Mouse (Mus musculus): Measurements from ENCODE around the gene Prkn. TPM values are rescaled to one million over a fixed set of nuclear protein-coding genes. Genes with fewer than 3 reads are reported as not detected.
A peak's percentile ranks its signal among the peaks of the same experiment; 100 is the strongest.

Gene Prkn
- total RNA-seq, 2 experiments from 2014 or later: 15.1 to 16.9 TPM

DNA sequence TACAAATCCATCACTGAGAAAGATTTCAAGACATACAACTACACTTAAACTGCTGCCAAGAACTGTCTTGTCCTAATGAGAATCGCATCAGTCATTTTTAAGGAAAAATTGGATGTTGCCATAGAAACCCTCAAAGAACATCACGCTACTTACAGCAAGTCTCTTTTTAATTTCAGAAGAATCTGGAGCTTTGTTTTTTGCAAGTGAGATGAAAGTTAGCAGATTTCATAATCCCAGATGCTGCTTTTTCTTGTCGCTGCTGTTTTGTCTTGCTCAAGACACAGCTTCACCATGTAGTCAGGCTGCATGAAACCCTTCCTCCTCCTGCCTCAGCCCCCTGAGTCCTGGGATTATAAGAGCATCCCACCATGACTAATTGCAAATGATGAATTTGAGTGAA is 373.5 kb downstream of the Prkn start:
- intact Hi-C loops (cut with DNase I): no loop called here
- peak in 1 of 2 experiments; percentile 34 for DNase-seq (ENCODE audit: extremely low spot score in 1 of 2, low spot score in 2 of 2)

- intact Hi-C loops (cut with DNase I): no loop called here
- no peak for DNase-seq (ENCODE audit: extremely low spot score in 1 of 2, low spot score in 2 of 2)
These were observed 388.8 kb downstream of the Prkn start for GRCm38 (mm10) chr17:11229011-11229410.

DNA sequence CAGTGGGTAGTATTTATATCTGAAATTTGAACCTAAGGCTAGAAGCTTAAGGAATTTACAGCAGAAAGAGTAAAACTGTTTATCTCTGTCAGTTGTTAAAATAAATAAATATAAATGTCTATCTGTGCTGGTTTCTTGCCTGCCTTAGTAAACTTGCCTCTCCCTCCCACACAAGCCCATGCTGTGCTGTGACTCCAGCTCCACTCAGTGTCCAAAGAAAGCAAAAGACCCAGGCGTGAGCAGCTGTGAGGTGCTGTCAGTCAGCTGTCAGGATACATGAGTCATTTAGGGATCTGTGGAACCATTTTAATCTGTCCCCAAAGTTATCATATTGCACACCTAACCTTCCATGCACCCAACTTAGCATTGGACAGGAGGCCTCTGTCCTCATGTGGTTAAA is 389.2 kb downstream of the Prkn start:
- DNase-seq (ENCODE audit: extremely low spot score in 1 of 2, low spot score in 2 of 2): no peak
- intact Hi-C loops (cut with DNase I): no loop called here

- DNase-seq (ENCODE audit: extremely low spot score in 1 of 2, low spot score in 2 of 2): no peak
- intact Hi-C loops (cut with DNase I): no loop called here
These were observed 390.6 kb downstream of the Prkn start for GRCm38 (mm10) chr17:11230604-11231395.

DNA sequence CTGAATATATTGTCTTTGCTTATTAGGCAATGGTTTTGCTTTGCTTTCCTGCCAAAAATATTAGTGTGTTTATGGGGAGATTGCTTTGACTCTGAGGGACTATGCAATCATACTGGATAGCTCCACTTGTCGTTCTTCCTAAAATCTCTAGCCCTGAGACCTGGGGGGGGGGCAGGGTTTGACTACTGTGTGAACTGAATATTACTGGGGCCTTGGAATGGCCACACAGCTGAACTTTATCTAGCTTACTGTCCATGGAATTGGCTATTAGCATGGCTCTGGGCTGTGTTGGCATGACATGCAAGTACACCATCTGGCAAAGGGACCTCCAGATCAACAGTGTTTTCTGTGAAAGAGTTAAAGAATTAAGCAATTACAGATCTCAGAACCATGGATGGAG is 395.1 kb downstream of the Prkn start:
- intact Hi-C loops (cut with DNase I): no loop called here
- no peak for DNase-seq (ENCODE audit: extremely low spot score in 1 of 2, low spot score in 2 of 2)

DNA sequence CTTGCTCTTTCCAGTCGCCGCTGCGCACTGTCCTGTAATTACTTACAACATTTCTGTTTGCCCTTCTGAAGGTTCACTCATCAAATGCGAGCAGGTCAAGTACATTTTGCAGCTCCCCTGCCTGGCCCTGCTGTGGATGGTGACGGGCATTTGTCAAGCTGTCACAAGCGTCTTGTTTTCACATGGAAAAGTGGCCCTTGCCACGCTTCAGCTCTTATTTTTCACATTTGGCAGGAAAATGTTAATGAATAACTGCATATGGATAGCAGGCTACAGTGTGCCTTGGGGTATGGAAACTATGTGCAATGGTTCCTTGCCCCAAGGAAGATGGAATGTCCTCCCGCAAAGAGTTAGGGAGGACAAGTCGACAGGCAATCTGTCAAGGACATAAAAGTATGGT is 404.9 kb downstream of the Prkn start:
- intact Hi-C loops (cut with DNase I): no loop called here
- DNase-seq (ENCODE audit: extremely low spot score in 1 of 2, low spot score in 2 of 2): no peak

GRCm38 (mm10) chr17:11249216-11249615 is 409.0 kb downstream of the Prkn start:
- DNase-seq (ENCODE audit: extremely low spot score in 1 of 2, low spot score in 2 of 2): no peak
- intact Hi-C loops (cut with DNase I): no loop called here

DNA sequence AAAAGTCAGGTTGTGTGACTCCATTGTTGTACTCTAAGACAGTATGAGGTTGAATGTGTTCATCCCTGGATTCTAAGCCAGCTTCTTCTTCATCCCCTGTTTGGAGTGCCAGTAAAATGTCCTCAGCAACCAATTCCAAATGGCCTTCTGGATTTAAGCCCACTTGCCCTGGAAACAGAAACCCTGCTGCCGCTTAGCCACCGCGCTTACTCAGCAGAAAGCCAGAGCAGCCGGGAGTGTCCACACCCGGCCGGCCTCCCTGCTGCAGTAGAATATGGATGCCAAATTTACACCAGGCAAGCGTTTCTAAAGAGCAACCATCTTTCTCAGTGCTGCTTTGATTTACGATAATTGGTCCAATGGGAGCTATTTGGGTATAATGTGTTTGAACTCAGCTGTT is 420.5 kb downstream of the Prkn start:
- intact Hi-C loops (cut with DNase I): no loop called here
- DNase-seq (ENCODE audit: extremely low spot score in 1 of 2, low spot score in 2 of 2): no peak

GRCm38 (mm10) chr17:11261679-11262078 is 421.5 kb downstream of the Prkn start:
- intact Hi-C loops (cut with DNase I): no loop called here
- DNase-seq (ENCODE audit: extremely low spot score in 1 of 2, low spot score in 2 of 2): no peak

- no peak for DNase-seq (ENCODE audit: extremely low spot score in 1 of 2, low spot score in 2 of 2)
- intact Hi-C loops (cut with DNase I): no loop called here
These were observed 427.8 kb downstream of the Prkn start for GRCm38 (mm10) chr17:11267951-11268350.

DNA sequence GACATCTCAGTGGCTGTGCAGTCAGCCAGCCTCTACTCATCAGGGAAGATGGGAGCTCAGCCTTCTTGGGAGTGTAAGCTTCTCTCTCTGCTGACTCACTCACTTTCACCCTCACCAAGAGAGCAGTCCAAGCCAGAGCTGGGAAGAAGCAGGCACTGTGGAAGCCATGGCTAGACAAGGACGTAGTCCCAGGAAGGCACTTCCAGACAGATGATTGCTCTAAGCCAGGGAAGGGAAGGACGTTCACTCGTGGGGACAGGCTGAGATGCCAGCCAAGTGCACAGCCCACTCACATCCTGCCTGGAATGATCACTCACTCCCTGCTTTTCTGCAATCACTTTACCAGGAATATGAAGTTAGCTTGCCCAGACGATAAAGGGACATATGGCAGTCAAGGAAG is 430.0 kb downstream of the Prkn start:
- intact Hi-C loops (cut with DNase I): no loop called here
- no peak for DNase-seq (ENCODE audit: extremely low spot score in 1 of 2, low spot score in 2 of 2)

DNA sequence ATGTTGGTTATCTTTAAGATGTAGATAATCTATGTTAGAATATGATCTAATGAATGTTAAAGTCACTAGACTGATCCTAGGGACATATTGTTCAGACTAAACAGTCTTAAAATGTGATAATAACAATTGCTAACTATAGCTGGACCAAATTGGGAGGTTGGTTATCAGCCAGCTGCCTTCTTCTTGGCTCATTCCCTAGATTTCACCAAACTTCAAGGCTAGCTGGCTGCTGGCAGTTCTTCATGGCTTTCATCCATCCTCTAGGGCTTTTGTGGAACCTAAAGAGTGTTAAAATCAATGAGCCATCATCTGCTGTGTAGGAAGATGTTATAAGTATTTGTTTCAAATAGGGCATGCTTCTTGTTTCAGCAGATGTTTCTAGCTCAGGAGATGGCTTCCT is 431.7 kb downstream of the Prkn start:
- DNase-seq (ENCODE audit: extremely low spot score in 1 of 2, low spot score in 2 of 2): peak in 1 of 2 experiments; percentile 35
- intact Hi-C loops (cut with DNase I): no loop called here

DNA sequence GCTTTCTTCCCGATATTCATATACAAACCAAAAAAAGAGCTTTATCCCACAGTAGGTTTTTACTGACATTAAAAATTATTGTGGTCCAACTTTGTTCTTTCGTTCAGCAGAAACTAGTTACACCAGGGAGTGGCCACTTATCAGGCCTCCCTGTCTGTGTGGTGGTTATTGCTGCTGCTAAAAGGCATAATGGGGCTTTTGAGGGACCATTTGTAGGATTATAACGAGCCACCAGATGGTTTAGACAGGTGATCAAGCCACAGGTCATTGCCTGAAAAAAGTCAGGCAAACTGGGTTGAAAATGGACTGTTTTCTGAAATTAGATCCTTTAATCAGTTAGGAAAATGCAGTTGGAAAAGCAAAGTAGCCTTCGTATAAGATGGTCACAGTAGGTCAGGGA is 444.1 kb downstream of the Prkn start:
- DNase-seq (ENCODE audit: extremely low spot score in 1 of 2, low spot score in 2 of 2): no peak
- intact Hi-C loops (cut with DNase I): no loop called here

- intact Hi-C loops (cut with DNase I): no loop called here
- no peak for DNase-seq (ENCODE audit: extremely low spot score in 1 of 2, low spot score in 2 of 2)
These were observed 450.0 kb downstream of the Prkn start for GRCm38 (mm10) chr17:11290183-11290582.

- DNase-seq (ENCODE audit: extremely low spot score in 1 of 2, low spot score in 2 of 2): peak in 1 of 2 experiments; percentile 24
These were observed 462.9 kb downstream of the Prkn start for GRCm38 (mm10) chr17:11303116-11303515.

GRCm38 (mm10) chr17:11309843-11310242 is 469.7 kb downstream of the Prkn start:
- intact Hi-C loops (cut with DNase I): no loop called here
- no peak for DNase-seq (ENCODE audit: extremely low spot score in 1 of 2, low spot score in 2 of 2)

More at GRCm38 (mm10) chr17:11303116-11303515, 462.9 kb downstream of the Prkn start:
- intact Hi-C loops (cut with DNase I): no loop called here

GRCm38 (mm10) chr17:11314163-11314562 is 474.0 kb downstream of the Prkn start:
- no peak for DNase-seq (ENCODE audit: extremely low spot score in 1 of 2, low spot score in 2 of 2)
- intact Hi-C loops (cut with DNase I): no loop called here

DNA sequence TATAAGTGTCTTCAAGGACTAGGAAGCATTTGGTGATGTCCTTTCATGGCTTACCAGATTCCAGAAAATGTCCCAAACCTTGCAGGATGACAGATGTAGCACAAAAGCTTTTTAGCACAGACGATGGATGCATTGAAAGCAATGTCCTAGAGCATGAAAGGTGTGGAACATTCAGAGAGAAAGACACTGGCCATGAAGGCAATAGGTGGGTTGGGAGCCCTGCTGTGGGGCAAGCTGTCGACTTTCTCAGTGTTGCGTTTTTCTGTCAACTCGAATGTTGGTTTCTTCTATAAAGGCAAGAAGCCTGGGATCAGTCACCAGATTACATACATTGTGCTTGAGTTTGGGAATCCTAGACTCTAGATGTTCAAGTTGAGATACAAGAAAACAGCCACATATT is 475.5 kb downstream of the Prkn start:
- DNase-seq (ENCODE audit: extremely low spot score in 1 of 2, low spot score in 2 of 2): no peak
- intact Hi-C loops (cut with DNase I): no loop called here

GRCm38 (mm10) chr17:11318946-11319345 is 478.8 kb downstream of the Prkn start:
- DNase-seq (ENCODE audit: extremely low spot score in 1 of 2, low spot score in 2 of 2): no peak

DNA sequence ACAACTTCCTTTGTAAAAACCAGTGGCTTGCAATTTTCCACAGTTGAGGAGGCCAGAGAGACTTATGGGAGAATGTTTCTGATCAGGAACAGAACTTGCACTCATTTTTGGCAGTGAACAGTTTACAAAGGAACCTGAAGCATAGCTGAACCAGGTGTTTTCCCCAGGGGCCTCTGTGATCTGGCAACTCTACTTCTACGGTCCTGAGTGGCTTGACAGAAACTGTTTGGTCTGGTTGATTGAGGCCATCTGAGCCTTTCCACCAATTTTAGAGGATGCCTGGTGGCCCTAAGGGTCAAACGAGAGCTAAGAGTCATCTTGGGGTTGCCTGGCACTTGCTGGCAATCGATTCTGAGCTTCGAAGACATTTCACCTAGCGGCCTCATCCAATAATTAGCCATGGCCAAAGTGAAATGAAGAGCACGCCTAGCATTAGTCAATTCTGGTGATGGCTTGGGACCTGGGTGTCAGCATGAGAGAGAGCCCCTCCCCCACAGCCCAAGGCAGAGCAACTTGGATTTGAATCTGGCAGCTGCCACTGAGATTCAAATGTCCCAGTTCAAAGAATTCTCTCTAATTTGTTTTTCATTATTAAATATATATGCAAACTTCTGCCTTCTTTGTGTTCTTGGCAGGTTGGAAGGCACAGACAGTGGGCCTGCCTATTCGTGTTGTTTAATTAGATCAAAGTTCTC is 479.6 kb downstream of the Prkn start:
- intact Hi-C loops (cut with DNase I): no loop called here
- DNase-seq (ENCODE audit: extremely low spot score in 1 of 2, low spot score in 2 of 2): no peak

More at GRCm38 (mm10) chr17:11318946-11319345, 478.8 kb downstream of the Prkn start:
- intact Hi-C loops (cut with DNase I): no loop called here
